Mouse (Mus musculus) lung, embryonic 16.5 days (tissue): ENCODE results near the gene Evi5l. TPM values are rescaled to one million over a fixed set of nuclear protein-coding genes. Genes with fewer than 3 reads are reported as not detected.
A peak's percentile ranks its signal among the peaks of the same experiment; 100 is the strongest.
"Not testable (repeated sequence)": the region's sequence is repeated elsewhere in the genome, so short reads cannot be mapped to it uniquely, and the experiment has no call there.

Experiments used
- ATAC-seq: fragments of 200-750 bp; cut with Nextera tagmentation; 2 replicates; pipeline ENCODE4 v1.8.0; 2017; ENCODE audit warnings: low read depth, mild to moderate bottlenecking, moderate library complexity
- H3K27ac ChIP-seq: fragments of 300-500 bp; sonication (generic); 2 replicates; pipeline ENCODE4 v1.5.1; 2014; ENCODE audit warnings: mild to moderate bottlenecking, control low read depth, low read length
- H3K27me3 ChIP-seq: fragments of 300-500 bp; sonication (generic); 2 replicates; pipeline ENCODE4 v1.6.1; 2014; ENCODE audit warnings: low read depth, low read length, mixed read lengths; ENCODE audit not compliant: control insufficient read depth, insufficient read depth
- H3K36me3 ChIP-seq: fragments of 300-500 bp; sonication (generic); 2 replicates; pipeline ENCODE4 v1.6.1; 2014; ENCODE audit warnings: low read length; ENCODE audit not compliant: control insufficient read depth, insufficient read depth
- H3K4me1 ChIP-seq: fragments of 300-500 bp; sonication (generic); replicated peaks from 2 replicates; pipeline ENCODE4 v1.6.1; 2014; ENCODE audit warnings: low read length, mixed read lengths; ENCODE audit not compliant: control insufficient read depth, insufficient read depth
- H3K4me2 ChIP-seq: fragments of 300-500 bp; sonication (generic); 2 replicates; pipeline ENCODE4 v1.6.1; 2014; ENCODE audit warnings: low read depth, low read length, control low read depth
- H3K4me3 ChIP-seq: fragments of 300-500 bp; sonication (generic); 2 replicates; pipeline ENCODE4 v1.5.1; 2014; ENCODE audit warnings: mild to moderate bottlenecking, low read length, control low read depth
- H3K9ac ChIP-seq: fragments of 300-500 bp; sonication (generic); 2 replicates; pipeline ENCODE4 v1.6.1; 2014; ENCODE audit warnings: low read length, control low read depth
- H3K9me3 ChIP-seq: fragments of 300-500 bp; sonication (generic); 2 replicates; pipeline ENCODE4 v1.6.1; 2016; ENCODE audit warnings: low read length; ENCODE audit not compliant: control insufficient read depth
- WGBS: fragments of 180-500 bp; shearing (Covaris S2); extraction: QIAGEN DNeasy Blood & Tissue Kit; methylation state at CpG from one replicate; pipeline ENCODE4 v1.1.7; 2014; 5-methylcytosine and 5-hydroxymethylcytosine counted together
- polyA plus RNA-seq: library from polyadenylated mRNA; unstranded; fragments of >200 nt; fragmentation: Nextera tagmentation; extraction: Ambion mirVana; gene quantifications from 2 replicates; pipeline ENCODE4 v1.2.1, GENCODE M21; 2015

Evi5l gene
- polyA plus RNA-seq, 1 experiment from 2014 or later: 24.5 TPM

DNA sequence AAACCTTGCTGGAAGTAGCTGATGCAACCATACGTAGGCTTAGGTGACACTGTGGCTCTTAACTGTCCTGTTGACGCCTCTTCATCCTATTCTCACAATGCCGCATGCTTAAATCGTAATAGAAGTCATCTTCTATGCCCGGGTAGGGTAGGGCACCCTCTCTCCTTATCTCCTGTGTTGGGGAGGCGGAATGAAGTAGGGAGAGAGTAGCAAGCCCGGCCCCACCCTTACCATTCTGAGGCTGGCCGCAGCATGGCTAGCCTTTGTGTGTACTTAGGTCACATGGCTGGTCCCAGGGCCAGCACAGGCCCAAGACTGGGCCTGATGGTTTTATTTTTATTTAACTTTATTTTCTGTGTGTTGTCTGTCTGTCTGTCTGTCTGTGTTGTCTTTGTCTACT, 80.9 kb downstream of the Evi5l start:
- H3K36me3 ChIP-seq: peaks cover 32% of the 10 kb centered on the region
- no peaks in the 10 kb centered on the region for H3K9me3 ChIP-seq
- peaks cover 6% of the 10 kb centered on the region; the same call in 1 of the 2 replicates for H3K4me1 ChIP-seq
- no peak overlapping the region for H3K4me3 ChIP-seq
- ATAC-seq: no peak
- H3K9ac ChIP-seq: no peak overlapping the region
- 84% methylated on average over 8 of the region's 8 CpGs for WGBS
- no peak overlapping the region for H3K4me2 ChIP-seq
- no peaks in the 10 kb centered on the region for H3K27me3 ChIP-seq
- H3K27ac ChIP-seq: no peak overlapping the region

DNA sequence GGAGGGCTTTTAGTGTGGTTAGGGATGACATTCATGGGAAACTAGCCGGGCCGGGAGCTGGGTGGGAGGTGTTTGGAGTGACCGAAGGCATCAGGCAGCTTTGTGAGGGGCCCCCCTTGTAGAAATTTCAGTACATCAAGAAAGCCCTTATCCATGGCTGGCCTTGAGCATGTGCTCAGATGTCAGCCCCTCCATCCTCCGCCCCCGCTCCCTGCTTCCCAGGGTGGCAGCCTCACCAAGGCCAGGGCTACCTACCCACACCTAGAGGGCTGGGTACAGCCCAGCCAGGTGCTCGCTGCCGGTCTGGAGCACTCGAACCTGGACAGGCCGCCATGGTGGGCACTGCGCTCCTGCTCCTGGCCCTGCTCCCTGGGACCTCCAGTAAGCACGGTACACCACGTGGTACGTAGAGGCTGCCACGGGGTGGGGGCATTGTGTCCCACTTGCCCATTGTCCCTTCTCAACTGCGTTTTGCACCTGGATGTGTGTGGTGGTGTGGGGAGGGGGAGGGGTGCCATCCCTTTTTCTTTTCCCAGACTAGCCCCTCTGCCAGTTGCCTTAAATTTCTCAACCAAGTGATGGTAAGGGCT, 81.7 kb downstream of the Evi5l start, which contains the start of gene Tgfbr3l:
Gene Tgfbr3l (plus strand): TSS at position 264 of the 590 bp plus-strand sequence.
- Histone ChIP-seq H3K36me3 (peaks cover 32% of the 10 kb centered on the region), H3K4me3 (no peak within 1 kb of the TSS), H3K9ac (no peak within 1 kb of the TSS), H3K4me2 (no peak within 1 kb of the TSS), H3K4me1 (peaks cover 10% of the 10 kb centered on the region; the same call in 1 of the 2 replicates), H3K9me3 (no peaks in the 10 kb centered on the region), H3K27me3 (no peaks in the 10 kb centered on the region), H3K27ac (no peak within 1 kb of the TSS)
- no peak for ATAC-seq
- 76% methylated on average over 15 of the region's 15 CpGs for WGBS

DNA sequence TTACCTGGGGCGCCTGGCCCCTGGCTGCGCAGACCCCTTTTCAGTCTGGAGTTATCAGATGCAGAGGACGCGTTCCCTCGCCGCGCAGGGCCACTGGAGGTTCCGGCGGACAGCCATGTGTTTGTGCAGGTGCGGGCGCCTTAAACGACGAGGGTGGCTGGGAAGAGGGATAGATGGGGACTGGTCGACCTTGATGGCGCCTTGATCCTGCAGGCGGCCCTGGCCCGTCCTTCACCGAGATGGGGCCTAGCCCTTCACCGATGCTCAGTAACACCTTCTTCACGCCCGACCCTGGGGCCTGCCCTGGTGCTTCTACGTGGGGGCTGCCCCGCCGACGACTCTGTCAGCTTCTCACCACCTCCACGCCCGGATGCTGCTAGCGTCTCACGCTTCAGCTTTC, 82.8 kb downstream of the Evi5l start:
- Histone ChIP-seq H3K4me1 (peaks cover 17% of the 10 kb centered on the region), H3K4me3 (no peak overlapping the region), H3K27me3 (no peaks in the 10 kb centered on the region), H3K36me3 (peaks cover 21% of the 10 kb centered on the region), H3K9ac (no peak overlapping the region), H3K4me2 (no peak overlapping the region), H3K9me3 (no peaks in the 10 kb centered on the region), H3K27ac (no peak overlapping the region)
- ATAC-seq: no peak
- WGBS: 21% methylated on average over 29 of the region's 29 CpGs

DNA sequence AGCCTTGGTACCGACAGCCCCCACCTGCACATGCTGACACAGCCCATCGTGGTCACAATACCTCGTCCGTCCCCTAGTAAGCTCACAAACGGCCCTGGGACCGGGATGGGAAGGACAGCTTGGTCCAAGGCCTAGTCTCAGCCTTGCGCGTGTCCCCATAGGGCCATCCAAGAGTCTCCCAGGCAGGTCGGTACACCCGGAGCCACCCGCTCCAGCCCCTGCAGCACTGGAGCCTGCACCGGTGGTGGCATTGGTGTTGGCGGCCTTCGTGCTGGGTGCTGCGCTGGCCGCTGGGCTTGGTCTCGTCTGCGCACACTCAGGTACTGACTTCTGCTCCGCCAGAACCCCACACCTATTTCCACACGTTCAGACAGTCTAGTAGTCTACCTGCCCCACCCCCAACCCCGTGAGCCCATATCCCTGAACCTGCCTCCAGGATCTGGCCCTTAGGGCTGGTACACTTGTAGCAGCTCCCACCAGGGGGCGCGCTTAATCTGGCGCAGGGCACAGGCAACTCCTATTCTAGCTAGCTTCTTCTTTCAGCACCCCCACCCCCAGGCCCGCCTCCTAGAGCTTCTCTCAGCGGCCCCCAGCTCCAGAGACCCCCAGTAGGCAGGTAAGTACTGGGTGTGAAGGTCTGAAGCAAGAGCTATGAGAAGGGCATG, 84.1 kb downstream of the Evi5l start:
- 37% methylated on average over 26 of the region's 26 CpGs for WGBS
- peaks cover 18% of the 10 kb centered on the region for H3K4me1 ChIP-seq
- no peak overlapping the region for H3K4me2 ChIP-seq
- H3K9me3 ChIP-seq: no peaks in the 10 kb centered on the region
- no peak overlapping the region for H3K4me3 ChIP-seq
- no peaks in the 10 kb centered on the region for H3K27me3 ChIP-seq
- H3K36me3 ChIP-seq: peaks cover 12% of the 10 kb centered on the region
- H3K9ac ChIP-seq: no peak overlapping the region
- peak; percentile 16; the same call in 1 of the 2 replicates for ATAC-seq
- no peak overlapping the region for H3K27ac ChIP-seq

DNA sequence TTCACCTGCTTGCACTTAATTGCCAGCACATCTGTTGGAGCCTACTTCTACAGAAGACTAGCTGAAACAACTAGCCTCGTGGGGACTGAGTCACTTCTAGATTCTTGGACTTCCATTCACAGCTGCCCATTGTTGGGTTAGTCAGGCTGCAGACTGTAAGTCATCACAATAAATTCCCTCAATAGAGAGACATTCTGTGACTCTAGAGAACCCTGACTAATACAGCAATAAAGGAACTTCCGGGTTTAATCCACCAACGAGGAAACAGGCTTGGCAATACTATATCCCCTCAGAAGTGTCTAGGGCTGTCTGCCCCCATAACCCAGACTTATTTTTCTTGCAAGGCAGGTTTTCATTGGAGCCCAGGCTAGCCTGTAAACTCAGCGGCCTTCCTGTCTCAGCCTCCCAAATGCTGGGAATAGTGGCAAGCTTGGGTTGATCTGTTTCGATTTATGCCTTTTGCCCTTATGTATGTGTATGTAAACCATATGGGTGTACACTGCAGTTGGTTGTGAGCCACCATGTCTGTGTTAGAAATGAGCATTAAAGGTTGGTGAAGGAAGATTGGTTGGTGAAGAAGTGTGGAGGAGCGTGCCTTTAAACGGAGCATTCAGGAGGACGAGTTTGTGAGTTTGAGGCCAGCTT, 85.9 kb downstream of the Evi5l start:
- no peaks in the 10 kb centered on the region for H3K27me3 ChIP-seq
- H3K4me1 ChIP-seq: peaks cover 18% of the 10 kb centered on the region
- no peaks in the 10 kb centered on the region for H3K9me3 ChIP-seq
- peak overlapping the region; percentile 75 for H3K4me2 ChIP-seq
- H3K27ac ChIP-seq: no peak overlapping the region
- peaks cover 5% of the 10 kb centered on the region; the same call in 1 of the 2 replicates for H3K36me3 ChIP-seq
- 42% methylated on average over 8 of the region's 8 CpGs for WGBS
- H3K4me3 ChIP-seq: peak overlapping the region; percentile 96
- peak overlapping the region; percentile 97 for H3K9ac ChIP-seq
- no peak for ATAC-seq

DNA sequence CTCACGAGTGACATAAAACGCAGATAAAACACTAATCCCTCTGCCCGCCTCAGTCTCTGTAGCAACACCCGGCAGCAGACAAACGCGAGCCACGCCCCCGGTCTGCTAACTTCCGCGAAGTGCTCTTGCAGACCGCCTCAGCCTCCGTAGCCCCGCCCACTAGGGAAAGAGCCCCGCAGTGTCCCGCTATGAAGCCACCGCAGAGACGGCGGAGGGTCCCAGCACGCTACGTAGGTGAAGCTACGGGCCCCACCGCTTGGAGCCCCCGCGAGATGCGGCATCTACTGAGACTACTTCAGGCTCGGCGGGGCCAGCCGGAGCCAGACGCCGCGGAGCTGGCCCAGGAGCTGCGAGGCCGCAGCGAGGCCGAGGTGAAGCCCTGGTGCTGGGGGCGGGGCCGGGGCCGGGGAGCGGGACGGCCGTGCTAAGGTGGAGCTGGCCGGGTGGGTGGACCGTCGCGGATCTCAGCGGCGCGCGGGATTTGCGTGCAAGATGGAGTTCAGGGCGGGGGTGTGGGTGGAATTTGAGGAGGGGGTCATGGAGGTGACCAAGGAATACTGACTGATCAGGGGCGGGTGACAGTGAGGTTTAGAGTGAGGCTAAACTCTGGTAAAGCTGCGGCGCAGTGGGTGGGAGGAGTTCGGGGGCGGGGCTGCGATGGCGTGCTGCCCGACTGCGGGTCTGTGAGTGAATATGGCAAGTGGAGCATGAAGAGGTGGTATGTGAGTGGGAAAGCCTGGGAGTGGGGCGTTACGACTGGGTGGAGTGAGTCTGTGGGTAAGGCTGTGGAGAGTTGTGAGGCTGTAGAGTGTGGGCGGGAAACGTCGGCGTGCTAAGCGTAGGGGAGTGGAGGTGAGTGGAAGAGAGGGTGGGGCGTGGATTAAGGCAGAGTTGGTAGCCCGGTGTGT, 86.8 kb downstream of the Evi5l start, which contains the start of gene Snapc2:
Gene Snapc2 (plus strand): TSS at position 147 of the 908 bp plus-strand sequence.
- Histone ChIP-seq H3K4me3 (peak within 1 kb of the TSS; percentile 96), H3K9me3 (no peaks in the 10 kb centered on the region), H3K36me3 (peaks cover 5% of the 10 kb centered on the region; the same call in 1 of the 2 replicates), H3K27me3 (no peaks in the 10 kb centered on the region), H3K4me2 (peak within 1 kb of the TSS; percentile 75), H3K27ac (peak within 1 kb of the TSS; percentile 90), H3K4me1 (peaks cover 23% of the 10 kb centered on the region), H3K9ac (peak within 1 kb of the TSS; percentile 97)
- ATAC-seq: peak; percentile 92
- under 1% methylated on average over 69 of the region's 69 CpGs for WGBS

DNA sequence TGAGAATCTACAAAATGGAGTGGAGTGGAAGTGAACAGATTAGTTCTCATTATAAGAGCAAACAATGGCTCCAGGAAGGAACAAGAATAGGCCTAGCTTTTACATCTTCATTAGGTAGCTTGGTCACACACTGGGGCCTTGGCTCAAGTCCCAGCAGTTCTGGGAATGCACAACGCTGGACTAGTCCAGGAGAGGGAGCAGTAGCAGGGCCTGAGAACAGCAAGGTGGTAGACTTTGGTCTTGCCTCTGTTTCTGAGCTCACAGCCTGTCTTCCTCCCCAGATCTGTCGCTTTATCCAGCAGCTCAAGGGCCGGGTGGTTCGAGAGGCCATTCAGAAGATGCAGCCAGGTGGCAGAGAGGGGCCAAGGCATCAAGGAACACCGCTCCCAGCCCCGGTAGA, 87.6 kb downstream of the Evi5l start:
- Histone ChIP-seq H3K4me3 (peak overlapping the region; percentile 96), H3K4me2 (peak overlapping the region; percentile 75), H3K4me1 (peaks cover 22% of the 10 kb centered on the region), H3K27ac (no peak overlapping the region), H3K9ac (peak overlapping the region; percentile 97), H3K9me3 (no peaks in the 10 kb centered on the region), H3K36me3 (peaks cover 5% of the 10 kb centered on the region; the same call in 1 of the 2 replicates), H3K27me3 (no peaks in the 10 kb centered on the region)
- ATAC-seq: no peak
- 59% methylated on average over 6 of the region's 6 CpGs for WGBS

DNA sequence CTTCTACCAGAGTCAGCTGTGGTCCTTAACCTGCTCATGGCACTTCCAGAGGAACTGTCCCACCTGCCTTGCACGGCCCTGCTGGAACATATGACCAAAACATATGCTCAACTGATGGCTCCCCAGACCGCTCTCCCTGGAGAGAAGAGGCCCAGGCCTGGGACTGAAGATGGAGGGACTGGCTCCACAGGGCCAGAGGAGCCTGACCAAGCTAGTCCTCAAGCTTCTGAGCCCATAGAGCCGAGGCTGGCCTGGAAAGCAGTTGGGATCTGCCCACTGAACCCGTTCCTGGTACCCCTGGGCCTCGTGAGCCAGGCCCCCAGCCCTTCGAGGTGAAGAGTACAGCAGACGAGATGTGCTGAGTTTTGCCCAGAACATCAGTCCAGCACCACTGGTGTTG, 89.1 kb downstream of the Evi5l start:
- H3K27me3 ChIP-seq, H3K9ac ChIP-seq, H3K4me2 ChIP-seq, H3K9me3 ChIP-seq, ATAC-seq, H3K36me3 ChIP-seq, H3K4me3 ChIP-seq, H3K27ac ChIP-seq: not testable (repeated sequence)
- WGBS: 78% methylated on average over 7 of the region's 7 CpGs
- peaks cover 24% of the 10 kb centered on the region for H3K4me1 ChIP-seq
